Mouse (Mus musculus) layer of hippocampus, postnatal 10 days (tissue): ENCODE data around the gene Fblim1. TPM values are rescaled to one million over a fixed set of nuclear protein-coding genes. Genes with fewer than 3 reads are reported as not detected.

Experiments used
- DNase-seq, 2 experiments: peaks; one replicate each; pipeline ENCODE4 v3.0.0; 2021; ENCODE audit warnings: low spot score in 2 of 2
- long read RNA-seq: library from polyadenylated mRNA; stranded (forward); transcript quantifications from one replicate; pipeline ENCODE4 v2.0.0, GENCODE M21; 2023
- total RNA-seq, 2 experiments: library from RNA; stranded (reverse); gene quantifications; 2 replicates each; pipeline ENCODE4 v1.2.3; 2021

Fblim1 gene
- 1 to 10 TPM; 4.6 to 5.0 TPM for total RNA-seq
- long read RNA-seq, partial matches to known transcripts, result 2 of 4 reads
- long read RNA-seq, other reads (novel, unspliced or antisense), result 2 of 4 reads

- DNase-seq, result no peak
Observed at GRCm38 (mm10) chr4:141605861-141606260, at the start of gene Fblim1. TSS of gene Fblim1 (minus strand) at chr4:141606096.

DNA sequence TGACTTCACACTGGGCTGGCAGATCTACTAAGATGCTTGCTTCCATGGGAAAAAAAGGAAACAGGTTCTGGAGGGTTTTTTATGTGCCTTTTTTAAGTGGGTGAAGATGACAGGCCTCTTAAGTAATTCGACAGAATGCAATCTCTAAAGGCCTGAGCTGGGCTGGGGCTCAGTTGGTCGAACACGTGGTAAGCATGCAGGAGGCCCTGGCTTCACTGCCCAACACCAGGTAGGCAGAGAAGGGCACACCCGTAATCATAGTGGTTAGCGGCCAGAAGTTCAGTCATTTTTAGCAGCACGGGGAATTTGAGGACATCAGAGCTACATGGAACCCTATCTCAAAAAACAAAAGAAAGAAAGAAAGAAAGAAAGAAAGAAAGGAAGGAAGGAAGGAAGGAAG is 48.6 kb upstream of the Fblim1 start:
- no peak for DNase-seq

- no peak for DNase-seq
Observed at GRCm38 (mm10) chr4:141653813-141654212, 47.9 kb upstream of the Fblim1 start.

DNA sequence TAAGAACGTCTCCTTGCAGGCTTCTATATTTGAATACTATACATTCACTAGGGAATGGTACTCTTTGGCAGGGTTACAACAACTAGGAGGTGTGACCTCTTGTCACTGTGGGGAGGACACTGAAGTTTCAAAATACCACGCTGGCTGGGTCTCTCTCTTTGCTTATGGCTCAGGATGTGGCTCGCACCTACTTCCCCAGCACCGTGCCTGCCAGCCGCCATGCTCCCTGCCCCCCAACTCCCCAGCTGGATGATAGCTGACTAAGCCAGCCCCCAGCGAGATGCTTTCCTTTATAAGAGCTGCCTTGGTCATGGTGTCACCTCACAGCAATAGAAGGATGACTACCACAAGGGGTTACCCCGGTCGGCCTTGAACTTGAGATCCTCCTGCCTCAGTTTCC is 47.1 kb upstream of the Fblim1 start:
- no peak for DNase-seq

DNA sequence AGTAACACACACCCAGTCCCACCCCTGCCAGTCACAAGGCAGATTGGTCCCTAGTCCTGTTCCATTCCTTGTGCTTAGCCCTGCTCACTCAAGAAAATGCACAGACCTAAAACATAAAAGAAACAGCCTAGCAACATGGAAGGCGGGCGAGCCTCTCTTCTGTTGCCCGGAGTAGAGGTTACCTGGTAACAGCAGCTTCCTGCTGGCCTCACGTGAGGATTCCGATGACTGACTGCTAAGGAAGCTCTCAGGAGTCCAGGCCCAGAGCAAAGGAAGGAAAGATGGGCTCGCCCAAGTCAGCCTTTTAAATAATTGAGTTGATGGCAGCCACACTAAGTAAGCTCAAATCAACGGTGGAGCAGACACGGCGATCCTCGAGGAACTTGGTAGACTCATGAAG is 46.0 kb upstream of the Fblim1 start:
- no peak for DNase-seq

DNA sequence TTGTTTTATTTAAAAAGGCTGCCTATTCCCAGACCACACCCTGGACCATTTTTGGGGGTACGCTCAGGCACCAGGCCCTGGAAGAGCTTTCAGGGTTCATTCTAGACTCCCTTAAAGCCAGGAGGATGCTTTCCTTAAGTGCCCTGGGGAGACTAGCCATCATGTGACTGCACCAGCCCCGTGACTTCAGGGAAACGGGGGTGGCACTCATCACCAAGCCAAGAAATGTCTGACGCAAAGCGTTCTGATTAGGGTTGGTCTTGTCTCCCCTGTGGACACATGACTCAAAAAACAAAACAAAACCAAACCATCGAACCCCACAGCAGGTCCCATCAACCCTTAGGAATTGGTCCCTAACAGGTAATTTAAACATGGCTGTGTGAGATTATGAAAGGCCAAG is 45.4 kb upstream of the Fblim1 start:
- no peak for DNase-seq

- peak; percentile 54 to 61 for DNase-seq
Observed at GRCm38 (mm10) chr4:141649244-141649643, 43.3 kb upstream of the Fblim1 start.

DNA sequence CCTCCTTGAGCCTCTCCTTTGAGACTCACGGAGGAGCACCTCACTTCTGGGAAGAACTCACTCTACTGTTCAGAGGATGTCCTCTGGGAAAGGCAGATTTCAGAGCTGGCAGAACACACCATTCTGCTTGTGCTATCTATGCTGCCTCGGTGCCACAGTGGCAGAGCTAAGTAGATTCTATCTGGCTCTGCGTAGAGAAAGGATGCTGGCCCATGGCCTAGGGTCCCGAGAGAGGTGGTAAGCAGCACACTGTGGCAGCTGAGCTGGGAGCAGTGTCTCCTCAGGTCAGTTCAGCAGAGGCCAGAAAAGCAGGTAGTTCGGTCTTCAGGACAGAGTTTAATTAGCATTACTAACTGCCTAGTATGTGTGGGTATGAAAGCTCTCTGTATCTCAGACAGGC is 42.4 kb upstream of the Fblim1 start:
- DNase-seq, result no peak

- DNase-seq, result no peak
Observed at GRCm38 (mm10) chr4:141647187-141647586, 41.3 kb upstream of the Fblim1 start.

GRCm38 (mm10) chr4:141645988-141646387 is 40.1 kb upstream of the Fblim1 start:
- DNase-seq, result no peak

DNA sequence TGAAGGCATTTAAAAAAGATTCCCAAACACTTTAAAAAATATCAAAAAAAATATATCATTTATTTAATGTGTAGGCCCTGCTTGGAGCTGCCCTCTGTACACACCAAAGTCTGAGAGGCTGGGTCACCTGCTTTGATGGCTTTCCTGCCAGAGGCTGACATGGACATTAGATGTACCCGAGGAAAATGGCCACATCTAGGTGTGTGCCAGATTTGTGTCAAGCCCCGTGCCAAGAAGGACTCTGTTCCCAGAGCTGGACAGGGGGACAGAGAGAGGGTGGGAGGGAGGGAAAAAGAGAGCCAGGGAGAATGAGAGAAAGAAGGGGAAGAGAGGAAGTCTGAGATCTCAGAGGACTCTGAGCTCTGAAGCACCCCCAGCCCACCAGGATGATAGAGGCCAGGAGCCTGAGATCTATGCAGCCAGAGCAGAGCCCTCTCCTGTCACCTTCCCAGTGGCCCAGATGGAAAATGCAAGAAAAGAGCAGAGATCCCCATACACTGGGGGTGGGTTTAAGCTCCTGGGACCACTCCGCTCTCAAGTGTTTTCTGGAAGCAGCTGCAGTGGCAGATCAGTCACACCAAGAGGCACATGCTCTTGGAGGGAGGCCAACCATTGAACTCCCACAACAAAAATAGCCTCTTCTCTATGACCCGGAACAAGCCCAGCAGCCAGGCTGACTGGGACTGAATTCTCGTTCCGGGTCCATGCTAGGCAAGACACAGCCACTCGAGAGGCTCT is 37.4 kb upstream of the Fblim1 start:
- peak; percentile 41 to 58 for DNase-seq

- DNase-seq, result no peak
Observed at GRCm38 (mm10) chr4:141641961-141642811, 36.3 kb upstream of the Fblim1 start.

- no peak for DNase-seq
Observed at GRCm38 (mm10) chr4:141641353-141641771, 35.5 kb upstream of the Fblim1 start.

DNA sequence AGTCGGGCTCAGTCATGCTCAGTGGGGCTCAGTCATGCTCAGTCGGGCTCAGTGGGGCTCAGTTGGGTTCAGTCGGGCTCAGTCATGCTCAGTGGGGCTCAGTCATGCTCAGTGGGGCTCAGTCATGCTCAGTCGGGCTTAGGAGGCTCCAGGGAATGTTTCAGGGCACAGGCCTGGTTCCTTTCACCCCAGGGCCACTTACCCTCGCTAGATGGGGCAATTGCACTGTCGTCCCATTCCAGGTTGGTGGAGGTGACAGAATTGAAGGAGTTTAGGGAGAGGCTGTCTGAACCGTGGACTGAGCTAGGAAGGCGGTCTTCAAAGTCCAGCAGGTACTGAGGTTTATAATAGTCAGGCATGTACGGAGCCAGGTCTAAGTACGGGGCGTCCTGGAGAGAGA is 33.6 kb upstream of the Fblim1 start:
- DNase-seq, result no peak

GRCm38 (mm10) chr4:141636693-141637092 is 30.8 kb upstream of the Fblim1 start:
- DNase-seq, result no peak

DNA sequence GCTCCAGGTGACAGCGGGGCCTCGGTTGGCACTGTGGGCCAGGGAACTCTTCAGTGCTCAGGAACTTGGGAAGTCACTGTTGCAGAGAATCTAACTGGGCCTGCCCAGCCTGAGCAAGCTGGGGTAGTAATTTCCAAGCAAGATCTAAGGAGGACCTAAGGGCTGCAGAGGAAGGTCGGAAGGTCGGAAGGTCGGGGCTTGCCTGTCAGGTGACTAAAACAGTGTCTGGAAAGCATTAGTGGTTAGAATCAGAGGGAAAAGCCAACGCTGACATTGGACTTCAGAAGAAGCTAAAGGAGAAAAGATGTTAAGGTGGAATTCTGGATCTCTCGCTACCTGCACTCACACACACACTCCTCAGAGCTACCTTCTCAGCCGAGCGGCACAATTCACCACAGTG is 30.1 kb upstream of the Fblim1 start:
- DNase-seq, result no peak

DNA sequence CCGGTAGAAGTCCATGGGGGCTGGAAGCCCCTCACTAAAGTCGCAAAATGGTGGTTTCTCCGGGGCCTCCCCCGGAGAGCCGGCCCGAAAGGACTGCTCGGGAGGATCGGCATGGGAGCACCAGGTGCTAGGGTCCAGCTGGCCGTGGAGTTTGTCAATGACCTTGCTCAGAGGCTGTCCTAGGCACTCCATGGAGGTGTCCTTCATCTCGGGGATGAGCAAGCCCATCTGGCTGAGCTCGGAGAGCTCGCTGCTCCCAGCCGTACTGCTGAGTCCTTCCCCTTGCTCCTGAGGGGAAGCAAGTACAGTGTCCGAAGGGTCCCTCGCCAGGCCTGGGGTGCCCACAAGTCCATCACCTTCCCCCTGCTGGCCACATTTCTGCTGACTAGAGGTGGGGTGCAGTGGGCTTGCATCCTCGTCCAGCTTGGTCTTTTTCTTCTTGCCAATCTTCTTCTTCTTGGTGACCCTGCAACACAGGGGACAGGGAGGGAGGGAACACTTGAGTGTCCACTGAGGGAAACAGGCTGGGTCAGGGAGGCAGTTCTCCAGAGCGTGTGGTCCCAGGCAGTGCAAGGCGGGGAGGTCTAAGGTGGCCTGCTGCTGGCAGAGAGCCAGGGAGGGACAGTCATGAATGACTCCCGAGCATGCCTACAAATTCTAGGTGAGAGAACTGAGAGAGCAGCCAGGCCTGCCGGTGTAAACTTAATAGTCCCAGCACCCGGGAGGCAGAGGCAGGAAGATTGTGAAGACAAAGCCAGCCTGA is 26.4 kb upstream of the Fblim1 start:
- DNase-seq, result no peak

GRCm38 (mm10) chr4:141631250-141631649 is 25.4 kb upstream of the Fblim1 start:
- DNase-seq, result no peak

- no peak for DNase-seq
Observed at GRCm38 (mm10) chr4:141630021-141630420, 24.1 kb upstream of the Fblim1 start.

DNA sequence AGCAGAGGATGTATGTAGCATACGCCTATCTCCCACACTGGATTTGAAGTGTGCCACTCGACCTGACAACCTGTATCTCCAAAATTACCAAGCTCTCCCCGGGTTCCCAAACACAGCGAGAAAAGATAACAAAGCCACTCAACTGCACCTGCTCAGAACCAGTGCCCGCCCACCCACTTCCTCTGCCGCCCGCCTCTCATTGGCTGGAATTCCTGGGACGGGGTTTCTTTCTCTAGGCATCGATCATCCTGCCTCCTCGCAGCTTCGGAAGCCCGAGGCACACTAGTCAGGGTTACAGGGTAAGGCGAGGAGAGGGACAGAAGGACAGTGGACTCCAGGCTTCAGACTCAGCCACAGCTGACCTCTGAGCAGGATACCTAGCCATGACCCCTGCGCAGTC is 22.8 kb upstream of the Fblim1 start:
- DNase-seq, result no peak

DNA sequence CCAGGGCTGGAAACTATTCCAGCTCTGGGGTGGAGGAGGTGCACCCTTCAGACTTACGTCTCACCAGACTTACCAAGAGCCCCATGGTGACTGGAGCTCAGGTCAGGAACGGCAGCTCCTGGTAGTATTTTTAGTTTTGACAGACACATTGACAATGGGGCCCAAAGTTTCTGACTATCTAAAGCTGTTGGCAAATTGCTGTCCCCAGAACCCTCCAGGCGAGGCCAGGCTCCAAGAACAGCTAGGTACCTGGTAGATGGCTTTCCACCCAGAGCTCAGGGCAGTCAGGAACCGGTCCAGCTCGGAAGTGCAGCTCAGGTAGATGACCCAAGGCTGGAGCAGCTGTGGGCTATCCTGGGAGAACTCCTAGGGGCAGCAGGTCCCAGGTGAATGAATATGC is 21.6 kb upstream of the Fblim1 start:
- DNase-seq, result no peak
